ENCODE assay signal across 8 mouse cellular contexts in the genomic region with DNA sequence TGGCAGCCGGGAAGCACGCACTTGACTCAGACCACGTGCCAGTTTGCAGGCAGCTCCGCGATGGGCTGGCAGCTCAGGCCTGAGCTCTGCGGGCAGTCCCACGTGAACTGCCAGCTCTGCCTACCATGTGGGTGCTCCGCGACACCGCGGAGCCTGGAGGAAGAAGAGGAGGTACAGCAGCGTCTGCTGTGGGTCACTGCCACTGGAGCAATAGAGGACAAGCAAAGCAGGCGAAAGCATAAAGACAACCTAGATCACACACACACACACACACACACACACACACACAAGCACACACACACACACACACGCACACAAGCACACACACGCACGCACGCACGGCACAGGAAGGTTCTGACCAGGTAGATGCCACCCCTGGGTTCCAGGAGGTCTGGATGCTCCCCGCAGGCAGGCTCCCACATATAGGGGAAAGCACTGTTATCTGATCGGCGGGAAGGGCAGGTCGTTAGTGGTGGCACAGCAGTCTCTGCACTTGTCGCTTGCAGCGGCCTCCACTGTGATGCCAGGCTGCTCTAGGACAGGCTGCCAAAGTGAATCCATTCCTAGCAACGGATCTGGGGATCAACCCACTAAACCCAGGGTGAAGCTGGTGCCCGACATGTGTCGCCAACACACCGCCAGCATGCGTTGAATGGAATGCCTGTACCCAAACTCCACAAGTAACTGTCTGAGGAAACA. TPM values are rescaled to one million over a fixed set of nuclear protein-coding genes. Genes with fewer than 3 reads are reported as not detected.
DNase-seq lines count a peak whose midpoint lies in the region; ATAC-seq and TF ChIP-seq lines count a peak whose summit lies in the region.

No protein-coding gene starts in this region.

- no peaks in the 10 kb centered on the region for H3K27me3 ChIP-seq in embryonic facial prominence, embryonic 15.5 days
- no peaks in the 10 kb centered on the region for H3K27me3 ChIP-seq in hindbrain, embryonic 11.5 days (ENCODE audit: control insufficient read depth, insufficient read depth, low read length)
- H3K27me3 ChIP-seq in liver, adult 2 months (ENCODE audit: control insufficient read depth, insufficient read depth, low read length), result no peaks in the 10 kb centered on the region

- 1% methylated on average over 29 of the region's 29 CpGs for WGBS in embryonic facial prominence, embryonic 15.5 days
- WGBS in hindbrain, embryonic 11.5 days, result 2% methylated on average over 29 of the region's 29 CpGs
- 15% methylated on average over 29 of the region's 29 CpGs for WGBS in liver, adult 2 months

- no peaks in the 10 kb centered on the region for H3K79me2 ChIP-seq in liver, adult 2 months (ENCODE audit: control insufficient read depth, insufficient read depth, low read length)

- H3K36me3 ChIP-seq in embryonic facial prominence, embryonic 15.5 days, result no peaks in the 10 kb centered on the region
- no peaks in the 10 kb centered on the region for H3K36me3 ChIP-seq in hindbrain, embryonic 11.5 days (ENCODE audit: control insufficient read depth, insufficient read depth, low read length)
- no peaks in the 10 kb centered on the region for H3K36me3 ChIP-seq in liver, adult 2 months (ENCODE audit: control insufficient read depth, insufficient read depth, low read length)

- peak; percentile 53 for DNase-seq in layer of hippocampus, adult 11-12 months (ENCODE audit: low spot score)
- DNase-seq in layer of hippocampus, adult 9-10 months (ENCODE audit: low spot score), result no peak
- peak; percentile 72 for DNase-seq in adrenal gland, postnatal 14 days
- peak; percentile 31 for DNase-seq in hindbrain, embryonic 11.5 days (ENCODE audit: low spot score)
- peak; percentile 58 for DNase-seq in liver, adult 2 months (ENCODE audit: extremely low read depth, low read depth, low spot score)
- peak; percentile 70 for DNase-seq in naive thymus-derived CD4-positive, alpha-beta T cell, adult 2 months (ENCODE audit: low read depth)
- no peak for DNase-seq in urinary bladder, postnatal 14 days (ENCODE audit: low spot score)

- peak overlapping the region; percentile 39; the same call in 1 of the 2 replicates for H3K27ac ChIP-seq in embryonic facial prominence, embryonic 15.5 days (replicated peaks)
- no peak overlapping the region for H3K27ac ChIP-seq in hindbrain, embryonic 11.5 days (ENCODE audit: low read depth, low read length)
- H3K27ac ChIP-seq in liver, adult 2 months (replicated peaks; ENCODE audit: insufficient read depth, low read depth, low read length), result no peak overlapping the region

- H3K4me3 ChIP-seq in embryonic facial prominence, embryonic 15.5 days (replicated peaks), result peak overlapping the region; percentile 44
- H3K4me3 ChIP-seq in hindbrain, embryonic 11.5 days (ENCODE audit: low read depth, low read length), result peak overlapping the region; percentile 36
- peak overlapping the region; percentile 11; the same call in 1 of the 2 replicates for H3K4me3 ChIP-seq in liver, adult 2 months (ENCODE audit: insufficient read depth, low read depth, low read length)

- H3K4me2 ChIP-seq in embryonic facial prominence, embryonic 15.5 days (replicated peaks), result peak overlapping the region; percentile 85
- H3K4me2 ChIP-seq in hindbrain, embryonic 11.5 days (replicated peaks; ENCODE audit: low read depth, low read length), result peak overlapping the region; percentile 69

- ATAC-seq in embryonic facial prominence, embryonic 15.5 days (ENCODE audit: insufficient number of reproducible peaks, low FRiP score, low TSS enrichment, low read depth), result no peak
- ATAC-seq in hindbrain, embryonic 11.5 days (ENCODE audit: low FRiP score), result no peak

- peak overlapping the region; percentile 28 for H3K9ac ChIP-seq in embryonic facial prominence, embryonic 15.5 days
- peak overlapping the region; percentile 44 for H3K9ac ChIP-seq in hindbrain, embryonic 11.5 days (ENCODE audit: low read depth, low read length)
- H3K9ac ChIP-seq in liver, adult 2 months (ENCODE audit: low read depth, low read length), result peak overlapping the region; percentile 15

- no peak for TF ChIP-seq CTCF in liver, adult 2 months (IDR thresholded peaks at IDR 0.05; ENCODE audit: low read depth, low read length)

- no peaks in the 10 kb centered on the region for H3K9me3 ChIP-seq in embryonic facial prominence, embryonic 15.5 days (replicated peaks)
- H3K9me3 ChIP-seq in hindbrain, embryonic 11.5 days (ENCODE audit: control insufficient read depth, low read length), result no peaks in the 10 kb centered on the region

- H3K4me1 ChIP-seq in embryonic facial prominence, embryonic 15.5 days, result peaks cover 30% of the 10 kb centered on the region
- peaks cover 5% of the 10 kb centered on the region for H3K4me1 ChIP-seq in hindbrain, embryonic 11.5 days (replicated peaks; ENCODE audit: control insufficient read depth, insufficient read depth, low read length)
- H3K4me1 ChIP-seq in liver, adult 2 months (ENCODE audit: control insufficient read depth, insufficient read depth, low read length), result peaks cover 20% of the 10 kb centered on the region

- TF ChIP-seq POLR2A in liver, adult 2 months (IDR thresholded peaks at IDR 0.05; ENCODE audit: extremely low read depth, insufficient read depth, low read length), result no peak

RNA-seq across cellular contexts. Expression of gene Tmem107, which starts 4.3 kb away (rescaled TPM):
- 12.0 and 12.3 TPM in 2 replicates for total RNA-seq in adrenal gland, postnatal 14 days (2021)
- polyA plus RNA-seq in embryonic facial prominence, embryonic 15.5 days (2015; fragmentation: Nextera tagmentation; extraction: Ambion mirVana), result 102 and 137 TPM in 2 replicates
- 52.4 and 54.6 TPM in 2 replicates for polyA plus RNA-seq in hindbrain, embryonic 11.5 days (2014; fragmentation: Nextera tagmentation; extraction: Ambion mirVana)
- total RNA-seq in liver, adult 2 months (2014; rRNA removed), result 1.8 and 2.2 TPM in 2 replicates
- 3.3 and 4.7 TPM in 2 replicates for polyA plus RNA-seq in liver, adult 2 months (2012; rRNA removed)

RNA-seq across cellular contexts. Expression of gene Borcs6, which starts 6.8 kb away (rescaled TPM):
- total RNA-seq in adrenal gland, postnatal 14 days (2021), result 19.2 and 20.6 TPM in 2 replicates
- polyA plus RNA-seq in embryonic facial prominence, embryonic 15.5 days (2015; fragmentation: Nextera tagmentation; extraction: Ambion mirVana), result 14.9 and 15.7 TPM in 2 replicates
- 9.8 and 11.6 TPM in 2 replicates for polyA plus RNA-seq in hindbrain, embryonic 11.5 days (2014; fragmentation: Nextera tagmentation; extraction: Ambion mirVana)
- total RNA-seq in liver, adult 2 months (2014; rRNA removed), result 6.1 and 6.5 TPM in 2 replicates
- 10.5 and 11.2 TPM in 2 replicates for polyA plus RNA-seq in liver, adult 2 months (2012; rRNA removed)

RNA-seq across cellular contexts. Expression of gene Aurkb, which starts 20.9 kb away (rescaled TPM):
- 17.1 and 18.8 TPM in 2 replicates for total RNA-seq in adrenal gland, postnatal 14 days (2021)
- 122 and 123 TPM in 2 replicates for polyA plus RNA-seq in embryonic facial prominence, embryonic 15.5 days (2015; fragmentation: Nextera tagmentation; extraction: Ambion mirVana)
- 131 and 141 TPM in 2 replicates for polyA plus RNA-seq in hindbrain, embryonic 11.5 days (2014; fragmentation: Nextera tagmentation; extraction: Ambion mirVana)
- total RNA-seq in liver, adult 2 months (2014; rRNA removed), result 0.37 and 1.2 TPM in 2 replicates
- polyA plus RNA-seq in liver, adult 2 months (2012; rRNA removed), result 0.34 and 0.66 TPM in 2 replicates

RNA-seq across cellular contexts. Expression of gene Vamp2, which starts 22.0 kb away (rescaled TPM):
- total RNA-seq in adrenal gland, postnatal 14 days (2021), result 111 and 139 TPM in 2 replicates
- 111 and 149 TPM in 2 replicates for polyA plus RNA-seq in embryonic facial prominence, embryonic 15.5 days (2015; fragmentation: Nextera tagmentation; extraction: Ambion mirVana)
- polyA plus RNA-seq in hindbrain, embryonic 11.5 days (2014; fragmentation: Nextera tagmentation; extraction: Ambion mirVana), result 85.1 and 98.1 TPM in 2 replicates
- 5.2 and 6.4 TPM in 2 replicates for total RNA-seq in liver, adult 2 months (2014; rRNA removed)
- 21.7 and 36.9 TPM in 2 replicates for polyA plus RNA-seq in liver, adult 2 months (2012; rRNA removed)

RNA-seq across cellular contexts. Expression of gene Per1, which starts 28.7 kb away (rescaled TPM):
- 116 and 118 TPM in 2 replicates for total RNA-seq in adrenal gland, postnatal 14 days (2021)
- polyA plus RNA-seq in embryonic facial prominence, embryonic 15.5 days (2015; fragmentation: Nextera tagmentation; extraction: Ambion mirVana), result 29.6 and 34.4 TPM in 2 replicates
- 5.6 and 7.4 TPM in 2 replicates for polyA plus RNA-seq in hindbrain, embryonic 11.5 days (2014; fragmentation: Nextera tagmentation; extraction: Ambion mirVana)
- 8.0 and 9.0 TPM in 2 replicates for total RNA-seq in liver, adult 2 months (2014; rRNA removed)
- 4.6 and 6.9 TPM in 2 replicates for polyA plus RNA-seq in liver, adult 2 months (2012; rRNA removed)

Comparison
In these comparisons a context has a peak if more than half of its experiments do, and no peak if none do; other contexts are left out.
1. DNase-seq: peak in layer of hippocampus, adult 11-12 months (single experiment), adrenal gland, postnatal 14 days (single experiment), hindbrain, embryonic 11.5 days (single experiment), liver, adult 2 months (single experiment) and naive thymus-derived CD4-positive, alpha-beta T cell, adult 2 months (single experiment); none in layer of hippocampus, adult 9-10 months (single experiment) and urinary bladder, postnatal 14 days (single experiment).
2. RNA of gene Aurkb, which starts 20.9 kb away (polyA plus RNA-seq): 131 to 141 TPM in hindbrain, embryonic 11.5 days and 122 to 123 TPM in embryonic facial prominence, embryonic 15.5 days; 0.34 to 0.66 TPM in liver, adult 2 months; every median in the first group is over 10 times any median in the second.
3. Peak in every context shown above with its lines, with median percentiles within 50 percentile points of each other: H3K4me3 ChIP-seq and H3K9ac ChIP-seq.